Mouse (Mus musculus): ENCODE results near the gene Samd5.

Samd5 gene

GRCm38 (mm10) chr10:9674561-9675521, at the start of gene Samd5:
TSS of gene Samd5 (minus strand) at chr10:9675208.
- in situ Hi-C loops (cut with MboI, MseI), result loop anchor here (5.0 kb wide), 2 partner anchors 103 to 673 kb away; no protein-coding TSS in a partner anchor

DNA sequence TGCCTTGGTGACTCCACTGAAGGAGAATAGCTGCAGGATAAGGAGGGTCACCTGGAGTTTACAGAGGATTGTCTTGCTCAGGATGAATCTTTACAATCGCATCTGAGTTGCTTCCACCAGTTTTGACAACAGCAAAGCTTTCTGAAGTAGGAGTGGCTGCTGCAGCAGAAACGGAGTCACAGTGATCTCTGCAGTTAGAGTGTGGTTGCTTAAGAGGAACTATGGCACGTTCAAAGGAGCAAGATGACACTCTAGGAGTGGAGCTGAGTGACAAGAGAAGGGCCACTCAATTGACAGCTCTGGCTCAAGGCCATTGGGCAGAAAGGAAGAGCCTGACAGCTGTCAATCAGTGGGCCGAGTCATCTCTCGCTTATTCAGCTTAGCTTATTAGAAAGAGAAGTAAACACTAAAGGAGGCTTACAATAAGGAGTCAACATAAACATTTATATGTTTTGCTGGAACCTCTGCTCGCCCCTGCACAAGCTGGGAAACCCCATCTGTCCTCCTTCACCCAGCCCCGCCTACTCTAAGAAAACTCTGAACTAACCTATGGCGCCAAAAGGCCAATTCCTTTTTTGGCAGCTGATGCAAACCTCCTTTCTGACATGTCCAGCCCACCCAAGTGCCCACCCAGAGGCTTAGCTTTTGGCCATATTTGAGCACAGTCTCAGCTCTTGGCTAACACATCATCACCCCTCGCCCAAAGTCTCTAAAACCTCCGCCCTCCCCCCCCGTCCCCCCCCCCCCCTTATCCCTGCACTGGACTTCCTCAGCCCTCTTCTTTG, 47.7 kb upstream of the Samd5 start:
- in situ Hi-C loops (cut with MboI, MseI), result no loop called here

GRCm38 (mm10) chr10:9720027-9720426, 45.0 kb upstream of the Samd5 start:
- in situ Hi-C loops (cut with MboI, MseI), result no loop called here

DNA sequence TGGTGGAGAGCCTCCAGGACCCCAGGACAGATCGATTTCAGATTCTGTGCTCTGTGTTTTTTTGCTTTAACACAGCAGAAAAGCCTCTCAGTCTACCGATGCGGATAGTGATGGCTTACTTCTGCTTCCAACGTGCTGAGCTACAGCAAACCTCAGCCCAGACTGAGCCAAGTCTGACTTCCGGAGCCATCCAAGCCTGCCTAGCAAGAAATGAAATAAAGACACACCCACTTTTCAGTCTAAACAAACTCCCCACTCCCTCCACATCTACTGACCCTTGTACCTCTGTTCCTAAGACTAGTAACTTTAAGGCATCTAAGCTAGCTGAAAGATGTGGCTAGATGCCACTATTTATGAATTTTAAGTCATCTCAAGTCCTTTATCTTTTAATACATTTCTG, 43.1 kb upstream of the Samd5 start:
- in situ Hi-C loops (cut with MboI, MseI), result no loop called here

- in situ Hi-C loops (cut with MboI, MseI), result no loop called here
These were observed 29.9 kb upstream of the Samd5 start for GRCm38 (mm10) chr10:9704956-9705355.

DNA sequence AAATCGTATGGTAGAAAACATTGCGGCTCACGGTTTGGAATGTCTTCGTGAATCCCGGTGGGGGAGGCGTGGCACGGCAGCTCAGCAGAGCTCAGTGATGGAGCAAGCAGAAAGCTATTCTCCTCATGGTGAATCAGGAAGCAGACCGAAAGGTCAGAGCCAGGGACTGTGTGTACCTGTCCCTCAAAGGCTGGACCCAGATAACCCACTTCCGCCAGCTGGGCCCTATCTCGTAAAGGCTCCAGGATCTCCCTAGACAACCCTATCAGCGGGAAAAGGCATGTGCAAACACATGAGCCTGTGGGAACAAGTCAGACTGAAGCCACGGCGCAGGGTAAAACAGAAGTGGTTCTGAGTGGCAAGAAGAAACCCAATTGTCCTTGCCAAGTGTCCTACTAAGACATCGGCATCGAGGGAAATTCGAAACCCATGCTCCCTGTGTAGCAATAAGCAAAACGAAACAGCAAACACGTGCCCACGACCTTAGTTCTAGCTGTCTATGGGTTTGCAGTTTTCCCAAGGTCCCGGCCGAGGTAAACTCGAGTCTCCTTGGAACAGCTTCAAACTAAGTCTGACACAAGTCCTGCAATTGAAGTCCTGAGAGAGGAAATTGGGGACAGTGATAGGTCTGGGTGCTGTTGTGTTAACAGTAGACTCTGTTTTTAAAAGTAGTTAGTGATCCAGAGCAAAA, 24.2 kb upstream of the Samd5 start:
- in situ Hi-C loops (cut with MboI, MseI), result no loop called here

- in situ Hi-C loops (cut with MboI, MseI), result no loop called here
These were observed 23.1 kb upstream of the Samd5 start for GRCm38 (mm10) chr10:9698141-9698540.

DNA sequence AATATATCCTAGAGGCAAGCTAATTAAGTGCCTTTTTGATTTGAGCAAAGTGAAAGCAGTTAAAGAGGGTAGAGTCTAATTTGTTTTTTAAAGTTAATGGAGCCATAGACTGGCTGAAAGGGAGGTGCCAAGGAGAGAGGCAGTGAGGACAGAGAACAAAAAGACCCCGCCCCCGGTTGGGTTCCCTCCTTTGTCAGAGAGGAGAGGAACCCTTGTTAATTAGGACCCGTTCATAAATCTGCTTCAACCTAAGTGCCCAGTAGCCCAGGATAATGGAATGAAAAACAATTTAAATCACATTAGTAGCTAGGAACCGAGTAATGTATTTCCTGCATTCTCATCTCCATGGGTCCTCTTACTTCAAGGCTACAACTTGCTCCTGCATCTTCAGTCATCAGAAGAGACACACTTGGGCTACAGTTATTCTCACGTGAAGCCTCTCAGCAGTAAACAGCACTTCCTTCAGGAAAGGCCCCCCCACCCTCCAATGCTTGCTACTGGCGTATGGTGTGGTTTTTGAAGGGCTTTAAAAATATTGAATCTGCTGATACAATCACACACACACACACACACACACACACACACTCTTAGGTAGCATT, 21.6 kb upstream of the Samd5 start:
- in situ Hi-C loops (cut with MboI, MseI), result no loop called here

- in situ Hi-C loops (cut with MboI, MseI), result no loop called here
These were observed 19.1 kb upstream of the Samd5 start for GRCm38 (mm10) chr10:9693990-9694699.

DNA sequence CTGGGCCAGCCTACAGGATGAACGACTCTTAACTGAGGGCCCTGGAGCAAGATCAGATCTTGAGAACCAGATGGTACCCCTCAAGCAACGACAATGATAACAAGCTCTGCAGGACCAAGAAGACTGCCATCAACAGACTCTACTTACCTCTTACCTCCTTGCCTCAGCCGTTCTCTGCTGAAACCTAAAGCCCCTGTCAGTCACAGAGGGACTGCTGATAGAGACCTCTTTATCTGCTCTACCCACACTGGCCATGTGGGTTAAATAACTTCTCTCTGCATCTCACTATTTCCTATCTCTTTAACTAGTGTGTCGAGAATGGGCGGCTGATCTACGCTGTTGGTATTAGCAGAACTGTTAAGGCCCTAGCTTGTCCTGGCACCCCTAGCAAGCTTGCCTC, 5.9 kb upstream of the Samd5 start:
- in situ Hi-C loops (cut with MboI, MseI), result no loop called here

GRCm38 (mm10) chr10:9679911-9680310, 4.9 kb upstream of the Samd5 start:
- in situ Hi-C loops (cut with MboI, MseI), result loop anchor here in 1 of 2 experiments (5.0 kb wide), 1 partner anchor 678 kb away; no protein-coding TSS in a partner anchor

- in situ Hi-C loops (cut with MboI, MseI), result loop anchor here in 1 of 2 experiments (5.0 kb wide), 1 partner anchor 676 kb away; no protein-coding TSS in a partner anchor
These were observed 3.1 kb upstream of the Samd5 start for GRCm38 (mm10) chr10:9678071-9678470.

GRCm38 (mm10) chr10:9676886-9677285, 1.9 kb upstream of the Samd5 start:
- in situ Hi-C loops (cut with MboI, MseI), result loop anchor here in 1 of 2 experiments (5.0 kb wide), 1 partner anchor 675 kb away; no protein-coding TSS in a partner anchor

- in situ Hi-C loops (cut with MboI, MseI), result loop anchor here in 1 of 2 experiments (5.0 kb wide), 1 partner anchor 674 kb away; no protein-coding TSS in a partner anchor
These were observed 1.4 kb upstream of the Samd5 start for GRCm38 (mm10) chr10:9676418-9676786.

DNA sequence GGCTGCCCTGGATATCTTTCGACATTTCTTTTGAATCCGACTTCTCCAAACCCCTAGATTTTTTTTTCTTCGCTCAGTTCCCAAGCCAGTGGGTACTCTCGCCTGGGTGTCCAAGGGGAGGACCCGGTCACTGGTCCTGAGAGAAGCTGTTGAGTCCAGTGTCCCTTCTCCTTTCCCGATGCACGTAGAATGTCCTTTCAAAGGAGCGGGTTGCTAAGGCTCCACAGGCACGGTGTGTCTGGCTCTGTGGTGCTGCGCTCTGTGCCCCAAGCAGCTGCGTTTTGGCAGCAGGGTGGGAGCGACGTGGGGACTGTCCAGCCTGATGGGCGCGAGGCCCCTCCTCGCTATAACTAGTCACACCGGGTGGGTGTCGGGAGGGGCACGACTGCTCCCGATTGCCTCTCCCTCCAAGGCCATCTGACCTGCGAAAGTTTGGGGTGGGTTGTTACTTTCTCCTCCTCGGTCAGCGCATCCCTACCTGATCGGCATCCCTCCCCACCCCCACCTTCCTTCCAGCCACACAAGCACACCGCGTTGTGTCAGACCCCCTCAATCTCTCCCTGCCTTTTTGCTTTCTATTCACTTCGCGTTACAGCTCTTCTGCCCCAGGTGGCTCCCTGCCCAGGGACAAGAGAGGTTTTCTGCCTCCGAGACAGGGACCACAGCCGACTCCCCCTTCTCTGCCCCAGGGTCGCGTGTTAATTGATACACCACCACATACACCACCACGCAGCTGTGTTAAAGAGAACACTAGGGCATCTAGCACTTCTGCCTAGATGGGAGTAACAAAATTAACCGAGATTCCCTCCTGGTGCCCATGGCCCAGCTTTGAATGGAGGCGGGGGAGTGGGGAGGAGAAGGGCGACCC, 776 bp upstream of the Samd5 start:
- in situ Hi-C loops (cut with MboI, MseI), result loop anchor here in 1 of 2 experiments (5.0 kb wide), 1 partner anchor 673 kb away; no protein-coding TSS in a partner anchor

- in situ Hi-C loops (cut with MboI, MseI), result loop anchor here in 1 of 2 experiments (5.0 kb wide), 1 partner anchor 101 kb away; no protein-coding TSS in a partner anchor
These were observed 1.7 kb downstream of the Samd5 start for GRCm38 (mm10) chr10:9673276-9673675.

DNA sequence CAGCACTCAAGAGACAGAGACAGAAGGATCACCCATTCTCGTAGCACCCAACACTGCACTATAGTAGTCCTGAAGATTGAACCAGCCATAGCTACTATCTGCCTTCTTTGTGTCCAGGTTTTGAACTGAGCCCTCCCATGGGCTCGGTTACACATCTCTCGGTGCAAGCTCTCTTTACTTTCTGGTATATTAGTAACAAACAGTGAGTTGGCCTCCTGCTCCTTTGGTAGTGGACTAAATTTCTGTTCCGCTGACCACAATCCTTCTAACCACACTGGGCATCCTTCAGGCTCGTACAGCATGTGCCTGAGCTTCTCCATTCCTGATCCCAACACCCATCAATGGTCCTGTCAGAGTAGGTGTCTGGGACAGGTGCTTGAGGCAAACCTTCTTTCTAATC, 2.3 kb downstream of the Samd5 start:
- in situ Hi-C loops (cut with MboI, MseI), result loop anchor here in 1 of 2 experiments (5.0 kb wide), 1 partner anchor 100 kb away; no protein-coding TSS in a partner anchor

- in situ Hi-C loops (cut with MboI, MseI), result loop anchor here in 1 of 2 experiments (5.0 kb wide), 1 partner anchor 98 kb away; no protein-coding TSS in a partner anchor
These were observed 4.7 kb downstream of the Samd5 start for GRCm38 (mm10) chr10:9670351-9670750.

- in situ Hi-C loops (cut with MboI, MseI), result no loop called here
These were observed 6.2 kb downstream of the Samd5 start for GRCm38 (mm10) chr10:9668791-9669190.

Data from T-helper 17 cell (primary cell).